Mouse (Mus musculus): Measurements from ENCODE around the gene Tmco1. TPM values are rescaled to one million over a fixed set of nuclear protein-coding genes. Genes with fewer than 3 reads are reported as not detected.

The Tmco1 gene
- polyA plus RNA-seq, 1 experiment from 2014 or later = 81.5 TPM

GRCm38 (mm10) chr1:167378019-167378418, 69.8 kb downstream of the Tmco1 start:
- H3K4me3 ChIP-seq (ENCODE audit: low read depth, low read length) = no peak overlapping the region
- H3K27ac ChIP-seq (replicated peaks; ENCODE audit: low read depth, low read length) = no peak overlapping the region
- ATAC-seq (ENCODE audit: insufficient number of reproducible peaks, low FRiP score, low TSS enrichment, low read depth) (no peak), DNase-seq (ENCODE audit: low spot score) (no peak)
- 0 out of 2 replicates have a peak, but pooled peaks cover 3% of the 10 kb centered on the region for H3K4me1 ChIP-seq (ENCODE audit: control insufficient read depth, insufficient read depth, low read length)
- WGBS = 48% methylated on average over 6 of the region's 6 CpGs
- no peaks in the 10 kb centered on the region for H3K9me3 ChIP-seq (ENCODE audit: control insufficient read depth, low read length)
- no peak overlapping the region for H3K4me2 ChIP-seq (ENCODE audit: low read depth, severe bottlenecking)
- H3K27me3 ChIP-seq (ENCODE audit: control insufficient read depth, insufficient read depth, low read length) = no peaks in the 10 kb centered on the region
- H3K9ac ChIP-seq (ENCODE audit: low read length) = no peak overlapping the region
- 0 out of 2 replicates have a peak, but pooled peaks cover 2% of the 10 kb centered on the region for H3K36me3 ChIP-seq (ENCODE audit: control insufficient read depth, insufficient read depth, low read length)

- 0 out of 2 replicates have a peak, but pooled peaks cover 2% of the 10 kb centered on the region for H3K36me3 ChIP-seq (ENCODE audit: control insufficient read depth, insufficient read depth, low read length)
- no peak overlapping the region for H3K9ac ChIP-seq (ENCODE audit: low read length)
- H3K4me2 ChIP-seq (ENCODE audit: low read depth, severe bottlenecking) = no peak overlapping the region
- no peaks in the 10 kb centered on the region for H3K9me3 ChIP-seq (ENCODE audit: control insufficient read depth, low read length)
- ATAC-seq (ENCODE audit: insufficient number of reproducible peaks, low FRiP score, low TSS enrichment, low read depth) = no peak
- DNase-seq (ENCODE audit: low spot score) = no peak
- H3K27ac ChIP-seq (replicated peaks; ENCODE audit: low read depth, low read length) = no peak overlapping the region
- H3K4me3 ChIP-seq (ENCODE audit: low read depth, low read length) = no peak overlapping the region
- no peaks in the 10 kb centered on the region for H3K27me3 ChIP-seq (ENCODE audit: control insufficient read depth, insufficient read depth, low read length)
- WGBS = 76% methylated on average over 5 of the region's 5 CpGs
- no peaks in the 10 kb centered on the region for H3K4me1 ChIP-seq (ENCODE audit: control insufficient read depth, insufficient read depth, low read length)
Measured at GRCm38 (mm10) chr1:167379751-167380150, 71.6 kb downstream of the Tmco1 start.

DNA sequence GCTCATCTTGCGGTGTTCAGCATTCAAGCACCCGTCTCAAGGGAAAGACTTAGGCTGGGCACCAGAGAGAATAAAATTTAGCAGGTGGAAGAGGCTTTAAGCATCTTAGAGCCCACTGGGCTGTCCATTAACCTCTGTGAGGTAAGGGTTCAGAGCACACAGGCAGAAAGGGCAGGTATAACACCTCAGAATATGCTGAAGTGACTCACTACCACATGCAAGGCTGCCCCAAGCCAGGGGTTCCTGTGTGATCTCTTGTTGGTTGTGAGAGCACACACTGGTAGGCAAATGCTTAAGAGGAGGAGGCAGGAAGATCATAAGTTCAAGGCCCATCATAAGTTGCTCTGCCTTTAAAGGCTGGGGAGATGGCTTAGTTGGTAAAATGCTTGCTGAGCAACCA, 72.0 kb downstream of the Tmco1 start:
- H3K4me1 ChIP-seq (ENCODE audit: control insufficient read depth, insufficient read depth, low read length) = no peaks in the 10 kb centered on the region
- no peak for DNase-seq (ENCODE audit: low spot score)
- no peaks in the 10 kb centered on the region for H3K9me3 ChIP-seq (ENCODE audit: control insufficient read depth, low read length)
- H3K4me2 ChIP-seq (ENCODE audit: low read depth, severe bottlenecking) = no peak overlapping the region
- no peak overlapping the region for H3K27ac ChIP-seq (replicated peaks; ENCODE audit: low read depth, low read length)
- ATAC-seq (ENCODE audit: insufficient number of reproducible peaks, low FRiP score, low TSS enrichment, low read depth) = no peak
- WGBS = 87% methylated on average over 2 of the region's 2 CpGs
- no peaks in the 10 kb centered on the region for H3K27me3 ChIP-seq (ENCODE audit: control insufficient read depth, insufficient read depth, low read length)
- no peak overlapping the region for H3K9ac ChIP-seq (ENCODE audit: low read length)
- H3K36me3 ChIP-seq (ENCODE audit: control insufficient read depth, insufficient read depth, low read length) = 0 out of 2 replicates have a peak, but pooled peaks cover 2% of the 10 kb centered on the region
- H3K4me3 ChIP-seq (ENCODE audit: low read depth, low read length) = no peak overlapping the region

GRCm38 (mm10) chr1:167381050-167382015, 73.2 kb downstream of the Tmco1 start:
- no peak overlapping the region for H3K9ac ChIP-seq (ENCODE audit: low read length)
- H3K27ac ChIP-seq (replicated peaks; ENCODE audit: low read depth, low read length) = no peak overlapping the region
- H3K27me3 ChIP-seq (ENCODE audit: control insufficient read depth, insufficient read depth, low read length) = no peaks in the 10 kb centered on the region
- H3K9me3 ChIP-seq (ENCODE audit: control insufficient read depth, low read length) = no peaks in the 10 kb centered on the region
- H3K36me3 ChIP-seq (ENCODE audit: control insufficient read depth, insufficient read depth, low read length) = no peaks in the 10 kb centered on the region
- ATAC-seq (ENCODE audit: insufficient number of reproducible peaks, low FRiP score, low TSS enrichment, low read depth) (no peak), DNase-seq (ENCODE audit: low spot score) (no peak)
- no peak overlapping the region for H3K4me3 ChIP-seq (ENCODE audit: low read depth, low read length)
- no peak overlapping the region for H3K4me2 ChIP-seq (ENCODE audit: low read depth, severe bottlenecking)
- no peaks in the 10 kb centered on the region for H3K4me1 ChIP-seq (ENCODE audit: control insufficient read depth, insufficient read depth, low read length)
- WGBS = 80% methylated on average over 8 of the region's 8 CpGs

GRCm38 (mm10) chr1:167382316-167382715, 74.1 kb downstream of the Tmco1 start:
- H3K9ac ChIP-seq (ENCODE audit: low read length) = no peak overlapping the region

DNA sequence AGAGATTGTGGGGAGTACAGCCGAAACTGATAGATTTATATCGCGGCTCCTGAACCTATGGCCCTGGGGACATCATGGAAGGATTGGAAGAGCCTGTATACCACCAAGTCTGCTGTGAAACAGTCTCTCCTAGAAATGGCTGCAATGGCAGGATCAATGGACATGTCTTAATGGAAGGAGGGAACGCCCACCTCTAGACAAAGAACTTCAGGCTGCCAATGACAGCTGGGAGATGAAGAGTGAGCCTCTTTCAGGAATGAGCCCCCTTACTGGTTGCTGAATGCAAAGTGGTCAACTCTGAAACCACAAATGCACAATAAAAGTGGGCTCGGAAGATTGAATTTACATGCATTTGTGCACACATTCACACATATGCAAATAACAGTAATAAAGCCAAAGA, 74.6 kb downstream of the Tmco1 start:
- H3K4me1 ChIP-seq (ENCODE audit: control insufficient read depth, insufficient read depth, low read length) = no peaks in the 10 kb centered on the region
- 87% methylated on average over 5 of the region's 5 CpGs for WGBS
- no peak for ATAC-seq (ENCODE audit: insufficient number of reproducible peaks, low FRiP score, low TSS enrichment, low read depth)
- no peak overlapping the region for H3K4me3 ChIP-seq (ENCODE audit: low read depth, low read length)
- no peak overlapping the region for H3K9ac ChIP-seq (ENCODE audit: low read length)
- H3K4me2 ChIP-seq (ENCODE audit: low read depth, severe bottlenecking) = no peak overlapping the region
- no peaks in the 10 kb centered on the region for H3K9me3 ChIP-seq (ENCODE audit: control insufficient read depth, low read length)
- DNase-seq (ENCODE audit: low spot score) = no peak
- H3K27me3 ChIP-seq (ENCODE audit: control insufficient read depth, insufficient read depth, low read length) = no peaks in the 10 kb centered on the region
- no peaks in the 10 kb centered on the region for H3K36me3 ChIP-seq (ENCODE audit: control insufficient read depth, insufficient read depth, low read length)
- H3K27ac ChIP-seq (replicated peaks; ENCODE audit: low read depth, low read length) = no peak overlapping the region

More at GRCm38 (mm10) chr1:167382316-167382715, 74.1 kb downstream of the Tmco1 start:
- Histone ChIP-seq H3K4me1 (ENCODE audit: control insufficient read depth, insufficient read depth, low read length) (no peaks in the 10 kb centered on the region), H3K27me3 (ENCODE audit: control insufficient read depth, insufficient read depth, low read length) (no peaks in the 10 kb centered on the region), H3K4me2 (ENCODE audit: low read depth, severe bottlenecking) (no peak overlapping the region), H3K9me3 (ENCODE audit: control insufficient read depth, low read length) (no peaks in the 10 kb centered on the region), H3K36me3 (ENCODE audit: control insufficient read depth, insufficient read depth, low read length) (no peaks in the 10 kb centered on the region), H3K27ac (replicated peaks; ENCODE audit: low read depth, low read length) (no peak overlapping the region), H3K4me3 (ENCODE audit: low read depth, low read length) (no peak overlapping the region)
- ATAC-seq (ENCODE audit: insufficient number of reproducible peaks, low FRiP score, low TSS enrichment, low read depth) (no peak), DNase-seq (ENCODE audit: low spot score) (no peak)
- 78% methylated on average over 7 of the region's 7 CpGs for WGBS

DNA sequence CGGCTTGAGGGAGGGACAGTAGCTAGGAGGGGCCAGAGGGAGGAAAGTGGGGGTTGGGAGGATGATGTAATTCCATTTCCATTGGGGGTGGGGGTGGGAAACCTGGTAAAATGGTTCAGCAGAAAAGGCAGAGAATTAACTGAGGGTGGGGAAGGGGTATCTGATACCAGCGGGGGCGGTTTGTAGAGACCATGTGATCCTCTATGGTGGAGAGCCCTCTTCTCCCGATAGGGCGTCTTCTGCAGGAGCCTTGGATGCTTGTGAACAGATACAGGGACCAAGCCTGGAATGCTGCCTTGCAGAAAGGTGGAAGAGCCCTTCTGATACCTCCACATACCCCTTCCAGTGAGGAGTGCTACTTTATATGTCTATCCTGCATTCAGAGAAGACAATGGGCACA, 75.0 kb downstream of the Tmco1 start:
- Histone ChIP-seq H3K9me3 (ENCODE audit: control insufficient read depth, low read length) (no peaks in the 10 kb centered on the region), H3K27me3 (ENCODE audit: control insufficient read depth, insufficient read depth, low read length) (no peaks in the 10 kb centered on the region), H3K9ac (ENCODE audit: low read length) (no peak overlapping the region), H3K27ac (replicated peaks; ENCODE audit: low read depth, low read length) (no peak overlapping the region), H3K4me2 (ENCODE audit: low read depth, severe bottlenecking) (no peak overlapping the region), H3K4me3 (ENCODE audit: low read depth, low read length) (no peak overlapping the region), H3K36me3 (ENCODE audit: control insufficient read depth, insufficient read depth, low read length) (no peaks in the 10 kb centered on the region), H3K4me1 (ENCODE audit: control insufficient read depth, insufficient read depth, low read length) (no peaks in the 10 kb centered on the region)
- DNase-seq (ENCODE audit: low spot score) = no peak
- 91% methylated on average over 5 of the region's 5 CpGs for WGBS
- ATAC-seq (ENCODE audit: insufficient number of reproducible peaks, low FRiP score, low TSS enrichment, low read depth) = no peak
